Mouse (Mus musculus) spleen, adult 2 months (tissue): Measurements from ENCODE around the gene Padi6. TPM values are rescaled to one million over a fixed set of nuclear protein-coding genes. Genes with fewer than 3 reads are reported as not detected.

Experiments used
- DNase-seq, 2 experiments: peaks; one replicate each; pipeline versions ENCODE4 v3.0.0 to v3.0.0-alpha.2; 2012 to 2021; ENCODE audit warnings: low spot score in 2 of 2, low read depth in 1 of 2
- H3K27ac ChIP-seq: fragments of 200-500 bp; 2 replicates; pipeline ENCODE4 v1.5.1; 2012; ENCODE audit warnings: low read length, inconsistent platforms; ENCODE audit not compliant: insufficient read depth
- H3K27me3 ChIP-seq: fragments of 200-500 bp; 2 replicates; pipeline ENCODE4 v1.6.1; 2012; ENCODE audit warnings: mild to moderate bottlenecking, moderate library complexity, low read length, inconsistent platforms; ENCODE audit not compliant: control insufficient read depth, insufficient read depth
- H3K36me3 ChIP-seq: fragments of 200-500 bp; 2 replicates; pipeline ENCODE4 v1.6.1; 2012; ENCODE audit warnings: mild to moderate bottlenecking, low read length, inconsistent platforms; ENCODE audit not compliant: control insufficient read depth, insufficient read depth
- H3K4me1 ChIP-seq: fragments of 200-500 bp; 2 replicates; pipeline ENCODE4 v1.6.1; 2011; ENCODE audit warnings: inconsistent platforms; ENCODE audit not compliant: control insufficient read depth, insufficient read depth, insufficient read length
- H3K4me3 ChIP-seq: fragments of 200-500 bp; 2 replicates; pipeline ENCODE4 v1.5.1; 2011; ENCODE audit warnings: mild to moderate bottlenecking, inconsistent platforms; ENCODE audit not compliant: insufficient read depth, insufficient read length; ENCODE audit errors: extremely low read depth
- CTCF ChIP-seq: fragments of 200-500 bp; IDR thresholded peaks from 2 replicates; pipeline ENCODE4 v1.5.1; 2011; ENCODE audit warnings: mild to moderate bottlenecking, inconsistent platforms; ENCODE audit not compliant: insufficient read depth, insufficient read length, insufficient replicate concordance; ENCODE audit errors: extremely low read depth
- POLR2A ChIP-seq: fragments of 200-500 bp; IDR thresholded peaks from 2 replicates; pipeline ENCODE4 v1.6.1; 2011; ENCODE audit warnings: low read depth, low read length, inconsistent platforms
- WGBS: fragments of 180-500 bp; shearing (Covaris S2); methylation state at CpG from one replicate; pipeline ENCODE4 v1.1.7; 2018; 5-methylcytosine and 5-hydroxymethylcytosine counted together
- polyA plus RNA-seq: library from polyadenylated mRNA; depleted of rRNA; stranded (reverse); fragments of >200 nt; gene quantifications from 2 replicates; pipeline ENCODE4 v1.2.3, GENCODE M21; 2012

The Padi6 gene
- polyA plus RNA-seq, 1 experiment: 0.09 TPM

GRCm38 (mm10) chr4:140702611-140703327 lies 39.7 kb downstream of the Padi6 start:
- peaks cover 3% of the 10 kb centered on the region; the same call in 1 of the 2 replicates for H3K4me1 ChIP-seq
- TF ChIP-seq POLR2A (no peak), CTCF (no peak)
- 4% methylated on average over 41 of the region's 68 CpGs for WGBS
- peak overlapping the region; percentile 100 for H3K4me3 ChIP-seq
- H3K27me3 ChIP-seq: no peaks in the 10 kb centered on the region
- H3K36me3 ChIP-seq: peaks cover 5% of the 10 kb centered on the region
- no peak overlapping the region; the same call in 1 of the 2 replicates for H3K27ac ChIP-seq
- peak in 1 of 2 experiments; percentile 83 for DNase-seq

GRCm38 (mm10) chr4:140701716-140702561 lies 40.5 kb downstream of the Padi6 start:
- Histone ChIP-seq H3K27ac (peak overlapping the region; percentile 97), H3K36me3 (peaks cover 2% of the 10 kb centered on the region), H3K4me3 (peak overlapping the region; percentile 100), H3K27me3 (no peaks in the 10 kb centered on the region), H3K4me1 (peaks cover 3% of the 10 kb centered on the region; the same call in 1 of the 2 replicates)
- TF ChIP-seq CTCF (no peak), POLR2A (no peak)
- 9% methylated on average over 77 of the region's 107 CpGs for WGBS
- peak in 1 of 2 experiments; percentile 63 for DNase-seq

GRCm38 (mm10) chr4:140701049-140701715 lies 41.3 kb downstream of the Padi6 start:
- peak in 1 of 2 experiments; percentile 66 for DNase-seq
- Histone ChIP-seq H3K27me3 (no peaks in the 10 kb centered on the region), H3K4me3 (peak overlapping the region; percentile 100), H3K36me3 (peaks cover 2% of the 10 kb centered on the region; the same call in 1 of the 2 replicates), H3K4me1 (peaks cover 3% of the 10 kb centered on the region; the same call in 1 of the 2 replicates), H3K27ac (peak overlapping the region; percentile 97)
- 1% methylated on average over 60 of the region's 61 CpGs for WGBS
- peak; percentile 51 for TF ChIP-seq POLR2A
- 0 out of 2 replicates have a peak, but pooled peaks have one; percentile 5 for TF ChIP-seq CTCF

- 5% methylated on average over 20 of the region's 20 CpGs for WGBS
- DNase-seq: peak in 1 of 2 experiments; percentile 24
- TF ChIP-seq POLR2A (no peak), CTCF (no peak)
- Histone ChIP-seq H3K4me3 (peak within 1 kb of the TSS; percentile 100), H3K4me1 (peaks cover 3% of the 10 kb centered on the region; the same call in 1 of the 2 replicates), H3K27ac (peak within 1 kb of the TSS; percentile 97), H3K36me3 (no peaks in the 10 kb centered on the region; the same call in 1 of the 2 replicates), H3K27me3 (no peaks in the 10 kb centered on the region)
Measured at GRCm38 (mm10) chr4:140700269-140701018, 42.0 kb downstream of the Padi6 start, which contains the start of gene Rcc2. Rcc2 (plus strand) TSS chr4:140700541.

- H3K4me3 ChIP-seq: peak overlapping the region; percentile 65; the same call in 1 of the 2 replicates
- H3K36me3 ChIP-seq: no peaks in the 10 kb centered on the region
- peaks cover 3% of the 10 kb centered on the region; the same call in 1 of the 2 replicates for H3K4me1 ChIP-seq
- TF ChIP-seq CTCF: no peak
- DNase-seq: peak; percentile 76
- 3% methylated on average over 29 of the region's 29 CpGs for WGBS
- H3K27me3 ChIP-seq: no peaks in the 10 kb centered on the region
- peak overlapping the region; percentile 88 for H3K27ac ChIP-seq
Measured at GRCm38 (mm10) chr4:140699441-140700127, 42.9 kb downstream of the Padi6 start.
